Comparison of ENCODE assay signal across 8 mouse cellular contexts in the genomic region with DNA sequence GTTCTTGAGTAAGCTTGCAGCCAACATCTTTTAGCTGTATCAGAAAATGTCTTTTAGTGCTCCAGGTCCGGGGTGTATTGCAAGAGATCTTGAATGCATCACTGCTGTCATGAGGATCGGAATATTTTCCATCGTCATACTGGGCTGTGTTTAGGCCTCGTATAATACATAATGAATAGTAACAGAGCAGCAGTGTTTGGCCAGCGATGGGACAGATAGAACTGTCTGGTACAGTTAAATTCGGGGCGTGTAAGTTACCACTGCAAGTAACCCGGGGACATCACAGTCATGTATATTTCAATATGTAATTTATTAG. TPM values are rescaled to one million over a fixed set of nuclear protein-coding genes. Genes with fewer than 3 reads are reported as not detected.
A peak's percentile ranks its signal among the peaks of the same experiment; 100 is the strongest.
DNase-seq lines count a peak whose midpoint lies in the region; ATAC-seq and TF ChIP-seq lines count a peak whose summit lies in the region.

No protein-coding gene starts in this region.

- no peaks in the 10 kb centered on the region for H3K9me3 ChIP-seq in forebrain, embryonic 10.5 days
- H3K9me3 ChIP-seq in limb, embryonic 10.5 days (replicated peaks) = no peaks in the 10 kb centered on the region
- H3K9me3 ChIP-seq in neural tube, embryonic 14.5 days (ENCODE audit: control insufficient read depth, low read length) = no peaks in the 10 kb centered on the region

- H3K4me2 ChIP-seq in neural tube, embryonic 14.5 days (ENCODE audit: low read depth, low read length) = peak overlapping the region; percentile 67

- 0 out of 2 replicates have a peak overlapping the region, but pooled peaks have one; percentile 25 for H3K27ac ChIP-seq in liver, adult 2 months (replicated peaks; ENCODE audit: insufficient read depth, low read depth, low read length)
- H3K27ac ChIP-seq in forebrain, embryonic 10.5 days = no peak overlapping the region
- no peak overlapping the region for H3K27ac ChIP-seq in limb, embryonic 10.5 days
- H3K27ac ChIP-seq in neural tube, embryonic 14.5 days (ENCODE audit: low read depth, low read length) = no peak overlapping the region; the same call in 1 of the 2 replicates

- TF ChIP-seq CTCF in liver, adult 2 months (IDR thresholded peaks at IDR 0.05; ENCODE audit: low read depth, low read length) = no peak

- no peak for DNase-seq in liver, adult 2 months (ENCODE audit: extremely low read depth, low read depth, low spot score)
- DNase-seq in liver = no peak
- no peak for DNase-seq in forebrain, embryonic 10.5 days (ENCODE audit: extremely low spot score, low spot score)
- DNase-seq in limb, embryonic 10.5 days (ENCODE audit: low spot score) = no peak
- DNase-seq in thymus, adult 18-20 months = no peak
- DNase-seq in cerebellum, adult 11-12 months = no peak
- DNase-seq in kidney, adult 8-10 months = no peak

- peak overlapping the region; percentile 19; the same call in 1 of the 2 replicates for H3K9ac ChIP-seq in liver, adult 2 months (ENCODE audit: low read depth, low read length)
- H3K9ac ChIP-seq in neural tube, embryonic 14.5 days (replicated peaks; ENCODE audit: low read depth, low read length) = peak overlapping the region; percentile 83; the same call in 1 of the 2 replicates

- H3K36me3 ChIP-seq in liver, adult 2 months (ENCODE audit: control insufficient read depth, insufficient read depth, low read length) = no peaks in the 10 kb centered on the region
- 0 out of 2 replicates have a peak, but pooled peaks cover 4% of the 10 kb centered on the region for H3K36me3 ChIP-seq in forebrain, embryonic 10.5 days (replicated peaks)
- no peaks in the 10 kb centered on the region for H3K36me3 ChIP-seq in limb, embryonic 10.5 days
- no peaks in the 10 kb centered on the region for H3K36me3 ChIP-seq in neural tube, embryonic 14.5 days (ENCODE audit: control insufficient read depth, insufficient read depth, low read length)

- peaks cover 20% of the 10 kb centered on the region for H3K4me1 ChIP-seq in liver, adult 2 months (ENCODE audit: control insufficient read depth, insufficient read depth, low read length)
- H3K4me1 ChIP-seq in forebrain, embryonic 10.5 days = peaks cover 28% of the 10 kb centered on the region
- H3K4me1 ChIP-seq in limb, embryonic 10.5 days = peaks cover 27% of the 10 kb centered on the region
- peaks cover 9% of the 10 kb centered on the region for H3K4me1 ChIP-seq in neural tube, embryonic 14.5 days (ENCODE audit: control insufficient read depth, insufficient read depth, low read length)

- no peaks in the 10 kb centered on the region for H3K27me3 ChIP-seq in liver, adult 2 months (ENCODE audit: control insufficient read depth, insufficient read depth, low read length)
- no peaks in the 10 kb centered on the region for H3K27me3 ChIP-seq in forebrain, embryonic 10.5 days (ENCODE audit: poor library complexity, severe bottlenecking)
- H3K27me3 ChIP-seq in limb, embryonic 10.5 days (ENCODE audit: low read depth, poor library complexity, severe bottlenecking) = no peaks in the 10 kb centered on the region
- no peaks in the 10 kb centered on the region for H3K27me3 ChIP-seq in neural tube, embryonic 14.5 days (ENCODE audit: control insufficient read depth, insufficient read depth, low read length)

- WGBS in liver, adult 2 months = 16% methylated on average over 8 of the region's 8 CpGs
- 50% methylated on average over 8 of the region's 8 CpGs for WGBS in forebrain, embryonic 10.5 days
- 52% methylated on average over 8 of the region's 8 CpGs for WGBS in limb, embryonic 10.5 days
- WGBS in neural tube, embryonic 14.5 days = 32% methylated on average over 8 of the region's 8 CpGs

- ATAC-seq in neural tube, embryonic 14.5 days (ENCODE audit: low read depth) = no peak

- peaks cover 20% of the 10 kb centered on the region; the same call in 1 of the 2 replicates for H3K79me2 ChIP-seq in liver, adult 2 months (ENCODE audit: control insufficient read depth, insufficient read depth, low read length)

- no peak for TF ChIP-seq POLR2A in liver, adult 2 months (IDR thresholded peaks at IDR 0.05; ENCODE audit: extremely low read depth, insufficient read depth, low read length)

- peak overlapping the region; percentile 93 for H3K4me3 ChIP-seq in liver, adult 2 months (ENCODE audit: insufficient read depth, low read depth, low read length)
- peak overlapping the region; percentile 92 for H3K4me3 ChIP-seq in forebrain, embryonic 10.5 days
- peak overlapping the region; percentile 94 for H3K4me3 ChIP-seq in limb, embryonic 10.5 days
- H3K4me3 ChIP-seq in neural tube, embryonic 14.5 days (ENCODE audit: low read depth, low read length) = peak overlapping the region; percentile 83

RNA-seq across cellular contexts. Expression of gene Pkp4, which starts 1.6 kb away (rescaled TPM):
- 38.4 and 43.8 TPM in 2 replicates for total RNA-seq in liver, adult 2 months (2014; rRNA removed)
- 42.7 and 53.3 TPM in 2 replicates for polyA plus RNA-seq in liver, adult 2 months (2012; rRNA removed)
- polyA plus RNA-seq in forebrain, embryonic 10.5 days (2016; fragmentation: Nextera tagmentation; extraction: Ambion mirVana) = 20.2 and 20.8 TPM in 2 replicates
- 12.4 and 15.0 TPM in 2 replicates for polyA plus RNA-seq in limb, embryonic 10.5 days (2016; fragmentation: Nextera tagmentation; extraction: Ambion mirVana)
- 26.8 and 33.6 TPM in 2 replicates for polyA plus RNA-seq in neural tube, embryonic 14.5 days (2014; fragmentation: Nextera tagmentation; extraction: Ambion mirVana)

RNA-seq across cellular contexts. Expression of gene Ccdc148, which starts 1.8 kb away (rescaled TPM):
- total RNA-seq in liver, adult 2 months (2014; rRNA removed) = 0.74 and 0.92 TPM in 2 replicates
- polyA plus RNA-seq in liver, adult 2 months (2012; rRNA removed) = 0.05 and 0.06 TPM in 2 replicates
- 1.3 TPM in 2 replicates for polyA plus RNA-seq in forebrain, embryonic 10.5 days (2016; fragmentation: Nextera tagmentation; extraction: Ambion mirVana)
- 0.23 and 0.70 TPM in 2 replicates for polyA plus RNA-seq in limb, embryonic 10.5 days (2016; fragmentation: Nextera tagmentation; extraction: Ambion mirVana)
- polyA plus RNA-seq in neural tube, embryonic 14.5 days (2014; fragmentation: Nextera tagmentation; extraction: Ambion mirVana) = 2.8 and 3.7 TPM in 2 replicates
